Mouse (Mus musculus) mesoderm, embryonic 11.5 days (tissue): ENCODE measurements at regions not wholly inside any gene's neighbourhood (a gene's known extent, or its start where the extent isn't known, plus 50 kb on each side); places are given as distances from the start of the nearest gene placed in this dataset.
A peak's percentile ranks its signal among the peaks of the same experiment; 100 is the strongest.

Experiments used
- DNase-seq: peaks from one replicate; pipeline ENCODE4 v3.0.0-alpha.2; 2012; ENCODE audit warnings: low read depth, low spot score

DNA sequence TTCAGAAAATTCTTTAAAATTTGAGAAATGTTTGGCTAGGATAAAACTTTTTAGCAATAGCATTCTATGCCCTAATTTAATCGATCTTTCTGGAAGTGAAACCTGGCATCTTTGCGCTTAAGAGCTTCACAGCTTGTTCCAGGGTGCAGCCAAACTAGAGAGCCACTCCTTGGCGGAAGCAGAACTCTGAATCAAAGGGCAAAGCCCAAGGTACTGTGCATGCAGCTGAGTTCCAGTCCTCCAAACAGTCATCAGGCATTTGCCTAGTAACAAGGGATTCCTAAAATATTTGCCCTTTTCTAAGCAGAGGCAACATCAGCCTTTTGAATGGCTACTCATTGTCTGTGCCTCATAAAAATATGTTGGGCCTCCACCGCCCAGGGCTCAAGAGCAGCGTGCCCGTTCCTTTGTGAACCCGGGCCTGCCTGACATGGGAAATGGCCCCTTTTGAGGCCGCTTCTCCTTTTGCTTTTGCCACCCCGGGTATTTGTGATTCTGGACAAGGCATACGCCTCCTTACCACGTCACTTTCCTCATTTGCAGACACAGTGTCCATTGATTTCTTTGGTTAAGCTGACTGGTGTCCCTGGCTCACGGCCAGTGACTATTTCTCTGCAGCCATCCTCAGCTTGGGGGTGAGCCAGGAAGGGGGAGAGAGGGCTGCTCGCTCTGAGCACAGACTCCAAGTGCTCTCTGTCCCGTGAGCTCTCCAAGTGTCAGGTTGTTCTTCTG lies 402.2 kb upstream of the Smim15 start:
- peak; percentile 53 for DNase-seq

GRCm38 (mm10) chr13:107639620-107640019 lies 404.6 kb upstream of the Smim15 start:
- DNase-seq, result no peak

DNA sequence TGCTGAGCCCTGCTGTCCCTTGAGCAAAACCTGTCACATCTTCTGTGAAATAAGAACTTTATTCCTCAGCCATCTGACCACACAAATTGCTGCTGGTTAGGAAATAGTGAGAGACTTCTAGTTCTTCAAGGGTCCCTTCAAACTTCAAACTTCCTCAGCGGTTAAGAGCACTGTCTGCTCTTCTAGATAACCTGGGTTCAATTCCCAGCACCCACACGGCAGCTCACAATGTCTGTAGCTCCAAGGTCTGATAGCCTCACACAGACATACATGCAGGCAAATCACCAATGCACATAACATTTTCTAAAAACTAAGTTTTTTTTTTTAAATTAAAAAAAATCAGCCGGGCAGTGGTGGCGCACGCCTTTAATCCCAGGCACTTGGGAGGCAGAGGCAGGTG lies 407.0 kb upstream of the Smim15 start:
- DNase-seq, result no peak

DNA sequence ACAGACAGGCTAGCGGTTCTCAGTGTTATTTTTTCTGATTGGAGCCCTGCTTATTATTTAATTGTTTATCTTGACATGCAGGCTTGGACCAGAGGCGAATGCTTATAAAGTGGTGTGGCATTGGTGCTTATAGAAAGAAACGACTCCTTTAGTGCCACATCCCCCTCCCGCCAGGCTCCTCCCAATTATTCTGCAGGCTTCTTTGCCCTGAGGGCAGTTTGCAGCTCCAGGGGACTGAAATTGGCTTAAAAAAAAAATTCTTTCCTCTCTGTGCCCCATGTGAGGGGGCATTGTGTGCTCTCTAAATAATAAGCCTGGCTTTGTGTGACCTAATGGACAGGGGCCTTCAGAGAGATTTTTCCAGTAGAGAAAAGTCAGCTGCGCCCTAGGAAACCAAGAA lies 409.1 kb upstream of the Smim15 start:
- no peak for DNase-seq

DNA sequence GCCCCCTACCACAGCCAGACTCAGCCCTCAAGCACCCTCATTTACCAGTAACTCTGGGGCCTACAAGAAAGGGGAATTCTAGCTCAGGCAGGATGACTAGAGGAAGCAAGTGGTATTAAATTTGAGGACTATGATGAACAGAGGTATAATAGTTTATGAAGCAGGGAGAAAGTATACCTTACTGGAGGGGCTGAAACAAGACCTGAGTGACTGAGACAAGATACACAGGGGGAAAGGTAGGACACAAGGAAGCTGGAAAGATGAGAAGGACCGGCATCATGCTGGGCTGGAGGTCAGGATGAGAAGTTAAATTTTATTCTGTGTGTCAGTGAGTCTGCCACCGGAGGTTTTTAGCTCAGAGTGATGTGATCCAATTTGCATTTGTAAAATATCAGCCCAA lies 417.2 kb upstream of the Smim15 start:
- DNase-seq, result no peak

DNA sequence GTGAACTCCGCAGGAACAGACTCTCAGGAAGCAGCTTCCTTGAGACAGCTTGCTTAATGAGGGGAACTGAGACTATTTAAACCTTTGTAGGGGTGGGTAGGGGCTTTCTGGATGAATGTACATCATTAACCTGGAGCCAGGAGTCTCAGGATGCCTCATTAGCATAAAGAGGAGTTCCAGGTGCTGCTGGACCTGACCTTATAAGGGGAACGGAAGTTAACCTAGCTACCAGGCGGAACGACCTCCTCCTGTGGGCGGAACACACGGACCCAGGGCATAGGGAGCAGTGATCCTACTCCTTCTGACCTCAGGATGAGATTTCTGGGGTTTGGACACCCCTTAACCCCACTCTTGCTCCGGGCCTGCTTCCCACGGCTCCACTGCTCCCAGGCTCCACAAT lies 417.6 kb upstream of the Smim15 start:
- no peak for DNase-seq

DNA sequence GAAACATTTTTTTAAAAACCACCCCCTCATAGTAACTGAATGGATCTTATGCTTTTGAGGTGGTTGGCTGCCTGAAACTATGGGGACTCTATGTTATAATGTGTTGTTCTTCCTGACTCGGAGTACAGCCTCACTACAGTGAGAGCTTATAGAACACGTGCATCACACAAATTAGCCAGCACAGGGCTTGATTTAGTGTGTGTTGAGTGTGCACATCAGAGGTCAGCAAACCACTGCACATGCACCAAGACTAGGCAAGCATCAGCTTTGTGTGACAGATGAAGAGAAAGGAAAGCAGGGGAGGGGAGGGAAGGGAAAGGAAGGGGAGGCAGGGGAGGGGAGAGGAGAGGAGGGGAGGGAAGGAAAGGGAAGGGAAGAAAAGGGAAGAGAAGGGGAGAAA lies 422.9 kb upstream of the Smim15 start:
- no peak for DNase-seq

DNA sequence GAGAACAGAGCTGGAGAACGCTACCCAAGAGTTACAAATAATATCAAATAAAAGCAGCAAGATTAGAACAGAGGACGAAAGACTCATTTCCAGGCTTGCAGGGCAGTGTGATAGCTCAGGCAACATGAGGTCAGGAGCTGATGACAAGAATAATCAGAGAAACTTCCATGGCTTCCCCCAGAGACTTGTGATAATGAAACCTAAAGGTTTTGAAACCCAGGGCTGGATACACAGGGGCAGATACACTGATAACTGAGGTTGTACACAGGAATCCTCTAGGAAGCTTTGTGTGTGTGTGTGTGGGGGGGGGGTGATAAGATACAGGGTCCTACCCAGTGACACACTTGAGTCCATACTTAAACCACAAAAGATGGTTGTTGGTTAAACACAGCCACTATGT lies 423.4 kb upstream of the Smim15 start:
- no peak for DNase-seq

GRCm38 (mm10) chr13:107620210-107620609 lies 424.0 kb upstream of the Smim15 start:
- peak; percentile 63 for DNase-seq

DNA sequence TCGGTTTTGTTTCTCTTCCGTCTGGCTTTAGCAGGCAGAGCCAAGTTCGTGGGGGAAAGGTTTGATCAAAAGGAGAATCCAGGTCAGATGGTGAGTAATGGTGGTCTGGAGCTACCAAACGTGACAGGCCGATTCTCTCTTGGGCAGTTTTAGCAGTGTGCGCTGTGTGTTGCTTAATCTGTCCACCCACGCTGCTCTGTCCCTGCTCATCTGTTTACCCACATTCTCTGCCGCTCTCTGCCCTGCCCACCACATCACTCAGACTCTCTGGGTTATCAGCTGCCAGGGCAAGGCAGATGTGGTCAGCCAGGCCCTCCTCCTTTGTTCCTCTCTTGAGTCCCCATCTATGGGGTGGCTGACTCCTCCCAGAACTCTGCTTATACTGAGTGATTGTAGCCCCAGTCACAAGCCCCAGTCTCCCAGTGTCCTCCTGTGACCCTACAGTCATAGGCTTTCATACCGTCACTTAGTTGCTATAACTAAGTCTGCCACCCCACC lies 424.8 kb upstream of the Smim15 start:
- no peak for DNase-seq

- DNase-seq, result no peak
These were observed 425.3 kb upstream of the Smim15 start for GRCm38 (mm10) chr13:107618796-107619429.

GRCm38 (mm10) chr13:107618369-107618771 lies 425.9 kb upstream of the Smim15 start:
- DNase-seq, result no peak

DNA sequence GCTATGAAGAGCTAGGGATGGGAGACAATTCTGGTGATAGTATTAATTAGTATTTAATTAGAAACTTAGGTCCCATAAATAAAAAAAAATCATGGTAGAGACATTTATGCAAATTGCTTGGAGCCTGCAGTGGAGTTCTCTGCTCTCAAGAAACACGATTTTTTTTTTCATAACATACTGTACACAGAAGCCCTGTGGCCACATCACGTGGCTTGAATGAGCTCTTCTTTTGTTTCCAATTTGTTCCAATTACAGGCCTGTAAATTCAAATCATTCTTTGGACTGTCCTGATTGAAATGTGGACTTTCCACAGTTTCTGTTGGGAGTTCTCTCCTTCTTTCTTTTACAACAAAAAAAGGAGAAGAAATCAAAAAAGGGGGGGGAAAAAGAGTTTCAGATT lies 426.7 kb upstream of the Smim15 start:
- no peak for DNase-seq

- DNase-seq, result no peak
These were observed 427.5 kb upstream of the Smim15 start for GRCm38 (mm10) chr13:107616775-107617174.

GRCm38 (mm10) chr13:107608996-107609503 lies 435.2 kb upstream of the Smim15 start:
- no peak for DNase-seq

- DNase-seq, result no peak
These were observed 437.0 kb upstream of the Smim15 start for GRCm38 (mm10) chr13:107607294-107607693.

- no peak for DNase-seq
These were observed 442.1 kb upstream of the Smim15 start for GRCm38 (mm10) chr13:107602149-107602548.

- DNase-seq, result no peak
These were observed 443.2 kb upstream of the Smim15 start for GRCm38 (mm10) chr13:107601132-107601439.

- DNase-seq, result peak; percentile 69
These were observed 443.7 kb upstream of the Smim15 start for GRCm38 (mm10) chr13:107600331-107601131.

GRCm38 (mm10) chr13:107599094-107599644 lies 445.1 kb upstream of the Smim15 start:
- no peak for DNase-seq

GRCm38 (mm10) chr13:107598391-107598790 lies 445.9 kb upstream of the Smim15 start:
- DNase-seq, result peak; percentile 61

- no peak for DNase-seq
These were observed 447.0 kb upstream of the Smim15 start for GRCm38 (mm10) chr13:107597217-107597616.
